Mouse (Mus musculus) MEL (cell line): ENCODE results near the gene Hoxd8. TPM values are rescaled to one million over a fixed set of nuclear protein-coding genes. Genes with fewer than 3 reads are reported as not detected.

Source experiments
- DNase-seq: peaks from one replicate; pipeline ENCODE4 v3.0.0; 2011; ENCODE audit warnings: low read depth, low spot score
- H3K27ac ChIP-seq: 2 replicates; pipeline ENCODE4 v1.5.1; 2012; ENCODE audit warnings: low read depth, mild to moderate bottlenecking, control low read depth, low read length, moderate library complexity; ENCODE audit not compliant: control insufficient read depth
- H3K27me3 ChIP-seq, 2 experiments: fragments of 150-350 bp in 1 of 2; sonication (generic) in 1 of 2; 2 replicates each; pipeline ENCODE4 v1.6.1; 2012; ENCODE audit warnings: low read length in 2 of 2, mild to moderate bottlenecking in 2 of 2, improper control_type of control experiment in 1 of 2, moderate library complexity in 1 of 2; ENCODE audit not compliant: insufficient read depth in 2 of 2, control insufficient read depth in 1 of 2
- H3K36me3 ChIP-seq, 2 experiments: 2 replicates each; pipeline ENCODE4 v1.6.1; 2012 to 2014; ENCODE audit warnings: low read length in 2 of 2, improper control_type of control experiment in 1 of 2, inconsistent platforms in 1 of 2, mild to moderate bottlenecking in 1 of 2; ENCODE audit not compliant: insufficient read depth in 2 of 2, control insufficient read depth in 1 of 2
- H3K4me1 ChIP-seq, 2 experiments: fragments of 150-350 bp in 1 of 2; sonication (generic) in 1 of 2; 2 replicates each; pipeline ENCODE4 v1.6.1; 2012; ENCODE audit warnings: low read length in 2 of 2, improper control_type of control experiment in 1 of 2, mild to moderate bottlenecking in 1 of 2; ENCODE audit not compliant: insufficient read depth in 2 of 2, control insufficient read depth in 1 of 2
- H3K4me3 ChIP-seq, 2 experiments: fragments of 150-350 bp in 1 of 2; sonication (generic) in 1 of 2; 2 replicates each; pipeline ENCODE4 v1.5.1; 2012; ENCODE audit warnings: low read depth in 2 of 2, low read length in 2 of 2, mild to moderate bottlenecking in 2 of 2, moderate library complexity in 2 of 2, control low read depth in 1 of 2, improper control_type of control experiment in 1 of 2; ENCODE audit not compliant: control insufficient read depth in 1 of 2, insufficient read depth in 1 of 2
- H3K79me2 ChIP-seq: 2 replicates; pipeline ENCODE4 v1.6.1; 2012; ENCODE audit warnings: mild to moderate bottlenecking, low read length, moderate library complexity; ENCODE audit not compliant: control insufficient read depth, poor library complexity, insufficient read depth
- H3K9ac ChIP-seq: 2 replicates; pipeline ENCODE4 v1.6.1; 2012; ENCODE audit warnings: low read depth, mild to moderate bottlenecking, control low read depth, low read length, moderate library complexity; ENCODE audit not compliant: control insufficient read depth, poor library complexity, severe bottlenecking
- H3K9me3 ChIP-seq: fragments of 150-350 bp; sonication (generic); replicated peaks from 2 replicates; pipeline ENCODE4 v1.6.1; 2012; ENCODE audit warnings: mild to moderate bottlenecking, low read length, improper control_type of control experiment, moderate library complexity; ENCODE audit not compliant: insufficient read depth
- CHD1 ChIP-seq: IDR thresholded peaks from 2 replicates; pipeline ENCODE4 v1.6.1; 2012; ENCODE audit warnings: low read depth, mild to moderate bottlenecking, inconsistent platforms, low read length, improper control_type of control experiment
- CTCF ChIP-seq, 3 experiments: IDR thresholded peaks in 2 of 3; conservative IDR thresholded peaks in 1 of 3; 2 replicates each; pipeline ENCODE4 v1.5.1; 2011 to 2012; ENCODE audit warnings: low read length in 3 of 3, low read depth in 2 of 3, mild to moderate bottlenecking in 2 of 3, improper control_type of control experiment in 1 of 3, inconsistent platforms in 1 of 3, mixed read lengths in 1 of 3, moderate library complexity in 1 of 3; ENCODE audit not compliant: control insufficient read depth in 1 of 3, insufficient read depth in 1 of 3, poor library complexity in 1 of 3, severe bottlenecking in 1 of 3
- E2F4 ChIP-seq: IDR thresholded peaks from 2 replicates; pipeline ENCODE4 v1.6.1; 2011; ENCODE audit warnings: low read depth, low read length, improper control_type of control experiment, borderline replicate concordance
- ELF1 ChIP-seq: IDR thresholded peaks from 2 replicates; pipeline ENCODE4 v1.6.1; 2014; ENCODE audit warnings: low read depth, mild to moderate bottlenecking, inconsistent platforms, low read length, improper control_type of control experiment, moderate library complexity
- GABPA ChIP-seq: IDR thresholded peaks from 2 replicates; pipeline ENCODE4 v1.6.1; 2012; ENCODE audit warnings: low read depth, mild to moderate bottlenecking, inconsistent platforms, low read length, improper control_type of control experiment, moderate library complexity
- JUND ChIP-seq: IDR thresholded peaks from 2 replicates; pipeline ENCODE4 v1.6.1; 2011; ENCODE audit warnings: low read depth, mild to moderate bottlenecking, improper control_type of control experiment, low read length
- KAT2A ChIP-seq: conservative IDR thresholded peaks from 2 replicates; pipeline ENCODE4 v1.6.1; 2012; ENCODE audit warnings: low read depth, low read length, improper control_type of control experiment, inconsistent platforms
- MAFK ChIP-seq: IDR thresholded peaks from 2 replicates; pipeline ENCODE4 v1.6.1; 2011; ENCODE audit warnings: low read depth, mild to moderate bottlenecking, low read length, improper control_type of control experiment, borderline replicate concordance
- MEF2A ChIP-seq: IDR thresholded peaks from 2 replicates; pipeline ENCODE4 v1.6.1; 2014; ENCODE audit warnings: low read depth, mild to moderate bottlenecking, inconsistent platforms, low read length, improper control_type of control experiment; ENCODE audit not compliant: poor library complexity, insufficient replicate concordance, severe bottlenecking; ENCODE audit errors: extremely low read depth
- MYB ChIP-seq: IDR thresholded peaks from 2 replicates; pipeline ENCODE4 v1.6.1; 2011; ENCODE audit warnings: mild to moderate bottlenecking, low read depth, low read length, improper control_type of control experiment
- MYC ChIP-seq: IDR thresholded peaks from 2 replicates; pipeline ENCODE4 v1.6.1; 2011; ENCODE audit warnings: low read depth, mild to moderate bottlenecking, low read length, improper control_type of control experiment, moderate library complexity
- NRF1 ChIP-seq: IDR thresholded peaks from 2 replicates; pipeline ENCODE4 v1.6.1; 2014; ENCODE audit warnings: low read depth, mild to moderate bottlenecking, inconsistent platforms, low read length, improper control_type of control experiment, moderate library complexity; ENCODE audit not compliant: poor library complexity, insufficient read depth, severe bottlenecking
- POLR2A ChIP-seq, 2 experiments: IDR thresholded peaks; 2 replicates each; pipeline ENCODE4 v1.6.1; 2011 to 2012; ENCODE audit warnings: low read length in 2 of 2, mild to moderate bottlenecking in 2 of 2, control low read depth in 1 of 2, improper control_type of control experiment in 1 of 2, low read depth in 1 of 2, moderate library complexity in 1 of 2; ENCODE audit not compliant: control insufficient read depth in 1 of 2, insufficient read depth in 1 of 2, poor library complexity in 1 of 2
- POLR2AphosphoS5 ChIP-seq: IDR thresholded peaks from 2 replicates; pipeline ENCODE4 v1.6.1; 2012; ENCODE audit warnings: low read depth, borderline replicate concordance, mild to moderate bottlenecking, inconsistent platforms, low read length, moderate library complexity, mixed read lengths
- RAD21 ChIP-seq: IDR thresholded peaks from 2 replicates; pipeline ENCODE4 v1.6.1; 2011; ENCODE audit warnings: mild to moderate bottlenecking, low read depth, low read length, improper control_type of control experiment
- RCOR1 ChIP-seq: IDR thresholded peaks from 2 replicates; pipeline ENCODE4 v1.6.1; 2012; ENCODE audit warnings: low read depth, mild to moderate bottlenecking, inconsistent platforms, low read length, improper control_type of control experiment
- SIN3A ChIP-seq: IDR thresholded peaks from 2 replicates; pipeline ENCODE4 v1.6.1; 2012; ENCODE audit warnings: low read length, improper control_type of control experiment, inconsistent platforms
- SMC3 ChIP-seq: IDR thresholded peaks from 2 replicates; pipeline ENCODE4 v1.6.1; 2011; ENCODE audit warnings: low read depth, low read length, improper control_type of control experiment
- TCF12 ChIP-seq: IDR thresholded peaks from 2 replicates; pipeline ENCODE4 v1.6.1; 2014; ENCODE audit warnings: low read depth, mild to moderate bottlenecking, inconsistent platforms, low read length, improper control_type of control experiment, moderate library complexity
- UBTF ChIP-seq: IDR thresholded peaks from 2 replicates; pipeline ENCODE4 v1.6.1; 2012; ENCODE audit warnings: low read depth, mild to moderate bottlenecking, inconsistent platforms, low read length, improper control_type of control experiment, moderate library complexity, borderline replicate concordance; ENCODE audit not compliant: insufficient read depth
- USF1 ChIP-seq: IDR thresholded peaks from 2 replicates; pipeline ENCODE4 v1.6.1; 2014; ENCODE audit warnings: low read depth, mild to moderate bottlenecking, inconsistent platforms, low read length, improper control_type of control experiment, moderate library complexity
- ZC3H11A ChIP-seq: IDR thresholded peaks from 2 replicates; pipeline ENCODE4 v1.6.1; 2012; ENCODE audit warnings: low read depth, mild to moderate bottlenecking, inconsistent platforms, low read length, improper control_type of control experiment
- ZNF384 ChIP-seq: IDR thresholded peaks from 2 replicates; pipeline ENCODE4 v1.6.1; 2012; ENCODE audit warnings: low read depth, mild to moderate bottlenecking, inconsistent platforms, low read length, improper control_type of control experiment
- polyA plus RNA-seq, 2 experiments: library from polyadenylated mRNA; stranded (reverse) in 1 of 2; unstranded in 1 of 2; fragments of >175 nt in 1 of 2; fragments of >200 nt in 1 of 2; gene quantifications; 2 replicates each; pipeline versions ENCODE4 v1.2.1 to v1.2.4; 2012; ENCODE audit warnings: low replicate concordance in 2 of 2, low read depth in 1 of 2; ENCODE audit not compliant: insufficient read length in 2 of 2, insufficient read depth in 1 of 2, missing spikeins in 1 of 2
- total RNA-seq: library from RNA; depleted of rRNA; stranded (reverse); fragments of 300-350 nt; gene quantifications from 2 replicates; pipeline ENCODE4 v1.2.3, GENCODE M21; 2012

Hoxd8 gene
- total and polyA plus RNA-seq, 3 experiments = 4.7 to 7.4 TPM; not detected in 1

DNA sequence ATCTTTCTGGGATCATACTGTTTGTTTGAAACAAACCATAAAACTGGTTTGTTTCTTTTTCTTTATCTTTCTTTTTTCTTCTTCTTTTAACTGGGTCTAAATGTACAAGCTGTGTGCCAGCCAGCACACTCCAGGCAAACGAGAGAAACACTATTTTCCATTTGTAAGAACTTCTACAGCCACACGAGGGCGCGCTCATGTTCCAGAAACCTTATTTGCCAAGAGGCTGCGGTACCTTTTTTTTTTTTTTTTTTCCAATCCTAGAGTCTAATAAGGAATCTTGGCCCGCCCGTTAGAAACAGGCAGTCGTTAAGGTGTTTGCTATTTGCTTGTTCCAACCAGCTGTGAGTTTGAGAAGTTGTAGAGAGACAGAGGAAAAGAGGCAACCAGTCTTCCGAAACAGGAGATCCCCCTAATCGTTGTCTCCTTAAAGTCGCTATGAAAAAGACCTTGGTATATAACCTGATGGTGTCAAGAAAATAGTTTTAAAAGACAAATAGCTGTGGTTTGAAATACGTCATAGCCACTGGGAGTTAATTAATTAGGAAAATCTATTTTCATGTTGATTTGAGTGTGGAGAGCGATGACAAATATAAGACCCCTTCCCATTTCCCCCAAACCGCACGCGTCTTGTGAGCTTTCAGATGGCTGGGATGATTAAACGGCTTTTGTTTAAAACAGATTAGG, 18.0 kb upstream of the Hoxd8 start:
- Histone ChIP-seq H3K9me3 (no peaks in the 10 kb centered on the region), H3K4me1 (no peaks in the 10 kb centered on the region), H3K9ac (no peak overlapping the region), H3K27me3 (peaks cover 0 to 2% of the 10 kb centered on the region in 2 experiments; a peak in 3 of 4 replicates)
- peak; percentile 37 for DNase-seq
- peak; percentile 87 for TF ChIP-seq ZNF384
- no peak for TF ChIP-seq MAFK
- TF ChIP-seq SMC3 = peak; percentile 45
- peak; percentile 16; the same call in 1 of the 2 replicates for TF ChIP-seq ZC3H11A
- no peak for TF ChIP-seq NRF1
- no peak for TF ChIP-seq MYB
- TF ChIP-seq RAD21 = peak; percentile 19
- TF ChIP-seq POLR2AphosphoS5 = no peak
- TF ChIP-seq USF1 = no peak
- TF ChIP-seq RCOR1 = no peak
- peak in 2 of 3 experiments; percentile 45 to 58; a peak in 5 of 6 replicates for TF ChIP-seq CTCF (IDR thresholded peaks at IDR 0.05 in 2 of 3, conservative IDR thresholded peaks at IDR 0.05 in 1 of 3; ENCODE audit: control insufficient read depth in 1 of 3, insufficient read depth in 1 of 3, low read depth in 2 of 3, low read length in 3 of 3, poor library complexity in 1 of 3, severe bottlenecking in 1 of 3)
- no peak for TF ChIP-seq SIN3A
- TF ChIP-seq, all 39 proteins: peak for 5
- no peak overlapping the region for H3K27ac ChIP-seq
- H3K36me3 ChIP-seq = no peaks in the 10 kb centered on the region
- H3K79me2 ChIP-seq = no peaks in the 10 kb centered on the region
- no peak overlapping the region for H3K4me3 ChIP-seq

DNA sequence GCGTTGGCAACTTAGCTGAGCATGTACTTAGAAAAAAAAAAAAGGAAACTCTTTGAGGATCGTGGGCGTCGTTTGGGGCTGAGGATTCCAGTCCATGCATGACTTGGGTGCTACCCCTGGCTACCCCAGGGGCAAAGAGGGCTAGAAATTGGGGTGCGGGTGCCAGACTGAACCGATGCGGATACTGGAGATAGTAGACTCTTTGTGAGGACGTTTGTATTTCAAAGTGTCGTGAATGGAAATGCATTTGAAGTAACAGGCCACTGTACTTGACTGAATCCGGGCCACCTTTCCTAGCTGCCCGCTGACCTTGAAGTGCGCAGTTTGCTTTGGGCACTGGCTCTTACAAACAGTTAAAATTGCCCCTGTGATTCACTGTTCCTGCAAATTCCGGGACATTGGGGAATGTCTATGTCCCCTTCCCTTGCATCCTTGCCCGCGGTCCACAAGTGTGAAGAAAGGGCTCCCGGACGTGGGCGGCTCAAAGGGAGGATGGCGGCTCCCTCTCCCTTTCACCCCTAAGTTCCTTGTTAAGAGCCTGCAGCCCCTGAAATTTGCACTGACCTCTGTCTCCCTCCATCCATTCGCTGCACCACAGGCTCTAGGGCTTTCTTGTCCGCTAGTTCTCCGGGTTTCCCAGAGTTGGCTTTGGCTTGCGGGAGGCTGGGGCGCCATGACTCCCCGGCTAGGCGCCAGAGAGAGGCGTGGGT, 17.3 kb upstream of the Hoxd8 start:
- peaks cover 0 to 2% of the 10 kb centered on the region in 2 experiments; a peak in 3 of 4 replicates for H3K27me3 ChIP-seq
- DNase-seq = no peak

More for the DNA sequence above, 17.3 kb upstream of the Hoxd8 start:
- no peak overlapping the region for H3K4me3 ChIP-seq
- H3K79me2 ChIP-seq = no peaks in the 10 kb centered on the region
- H3K27ac ChIP-seq = no peak overlapping the region
- H3K4me1 ChIP-seq = no peaks in the 10 kb centered on the region
- H3K9me3 ChIP-seq = no peaks in the 10 kb centered on the region
- H3K36me3 ChIP-seq = no peaks in the 10 kb centered on the region
- no peak overlapping the region for H3K9ac ChIP-seq
- TF ChIP-seq POLR2A (IDR thresholded peaks at IDR 0.05; ENCODE audit: control insufficient read depth in 1 of 2, insufficient read depth in 1 of 2, low read depth in 1 of 2, low read length in 2 of 2, poor library complexity in 1 of 2) (no peak), CTCF (IDR thresholded peaks at IDR 0.05 in 2 of 3, conservative IDR thresholded peaks at IDR 0.05 in 1 of 3; ENCODE audit: control insufficient read depth in 1 of 3, insufficient read depth in 1 of 3, low read depth in 2 of 3, low read length in 3 of 3, poor library complexity in 1 of 3, severe bottlenecking in 1 of 3) (no peak), JUND (no peak), UBTF (no peak), TCF12 (no peak), MYC (no peak), MEF2A (no peak), ELF1 (no peak), KAT2A (no peak), POLR2AphosphoS5 (no peak), GABPA (no peak), CHD1 (no peak), E2F4 (no peak), USF1 (no peak)
